Mouse (Mus musculus) spleen, adult 12 weeks (tissue): ENCODE data around the gene Flt3l.
"Not testable (repeated sequence)": the region's sequence is repeated elsewhere in the genome, so short reads cannot be mapped to it uniquely, and the experiment has no call there.

Experiments used
- DNase-seq: peaks from one replicate; pipeline ENCODE4 v3.0.0; 2022; ENCODE audit warnings: low spot score

Flt3l gene

GRCm38 (mm10) chr7:45135993-45136567 lies at the start of gene Flt3l, which contains the start of gene Gm45713:
Gene Flt3l, minus strand, starts transcription at chr7:45136432.
Gene Gm45713, minus strand, starts transcription at chr7:45136231.
- DNase-seq: peak; percentile 86

GRCm38 (mm10) chr7:45185921-45186320 lies 49.7 kb upstream of the Flt3l start:
- DNase-seq: no peak

GRCm38 (mm10) chr7:45183672-45184071 lies 47.4 kb upstream of the Flt3l start:
- DNase-seq: no peak

- no peak for DNase-seq
These were observed 46.4 kb upstream of the Flt3l start for GRCm38 (mm10) chr7:45182606-45183005.

GRCm38 (mm10) chr7:45182199-45182601 lies 46.0 kb upstream of the Flt3l start:
- DNase-seq: peak; percentile 79

GRCm38 (mm10) chr7:45181540-45181939 lies 45.3 kb upstream of the Flt3l start:
- no peak for DNase-seq

GRCm38 (mm10) chr7:45180896-45181477 lies 44.8 kb upstream of the Flt3l start, which contains the start of gene Pth2:
Gene Pth2, plus strand, starts transcription at chr7:45180995.
- DNase-seq: no peak

GRCm38 (mm10) chr7:45179469-45179868 lies 43.2 kb upstream of the Flt3l start, which contains the start of gene Gfy:
Gene Gfy, minus strand, starts transcription at chr7:45179569.
- no peak for DNase-seq

- DNase-seq: no peak
These were observed 42.3 kb upstream of the Flt3l start for GRCm38 (mm10) chr7:45178550-45178949.

GRCm38 (mm10) chr7:45176356-45176755 lies 40.1 kb upstream of the Flt3l start:
- no peak for DNase-seq

- no peak for DNase-seq
These were observed 39.7 kb upstream of the Flt3l start for GRCm38 (mm10) chr7:45175929-45176328.

GRCm38 (mm10) chr7:45175398-45175797 lies 39.2 kb upstream of the Flt3l start:
- DNase-seq: no peak

GRCm38 (mm10) chr7:45174567-45175280 lies 38.5 kb upstream of the Flt3l start:
- no peak for DNase-seq

GRCm38 (mm10) chr7:45173772-45174171 lies 37.5 kb upstream of the Flt3l start:
- not testable (repeated sequence) for DNase-seq

GRCm38 (mm10) chr7:45172974-45173373 lies 36.7 kb upstream of the Flt3l start:
- DNase-seq: peak; percentile 37

GRCm38 (mm10) chr7:45169495-45169894 lies 33.3 kb upstream of the Flt3l start:
- no peak for DNase-seq

GRCm38 (mm10) chr7:45168656-45169055 lies 32.4 kb upstream of the Flt3l start:
- no peak for DNase-seq

- DNase-seq: no peak
These were observed 31.7 kb upstream of the Flt3l start for GRCm38 (mm10) chr7:45167761-45168445.

GRCm38 (mm10) chr7:45166950-45167401 lies 30.7 kb upstream of the Flt3l start:
- DNase-seq: no peak

GRCm38 (mm10) chr7:45165701-45166100 lies 29.5 kb upstream of the Flt3l start:
- no peak for DNase-seq

GRCm38 (mm10) chr7:45164833-45165232 lies 28.6 kb upstream of the Flt3l start:
- no peak for DNase-seq

GRCm38 (mm10) chr7:45163735-45164490 lies 27.7 kb upstream of the Flt3l start, which contains the start of gene Slc17a7:
Gene Slc17a7, plus strand, starts transcription at chr7:45163949.
- no peak for DNase-seq
